Mouse (Mus musculus): ENCODE measurements around the gene Aldh6a1. TPM values are rescaled to one million over a fixed set of nuclear protein-coding genes. Genes with fewer than 3 reads are reported as not detected.

Gene Aldh6a1
- total RNA-seq (2021): 100 to 1,000 TPM; 208 to 210 TPM

GRCm38 (mm10) chr12:84450718-84451646 lies at the start of gene Aldh6a1, which contains the start of gene Lin52:
TSS of gene Aldh6a1 (minus strand) at chr12:84451004.
TSS of gene Lin52 (plus strand) at chr12:84451422.
- peak; percentile 91 to 94 for DNase-seq
- intact Hi-C loops (cut with DNase I): loop anchor here (2.0 to 5.0 kb wide), 2 partner anchors 34 to 164 kb away; partner anchors contain the start of genes Ptgr2 and Rnf113a2

DNA sequence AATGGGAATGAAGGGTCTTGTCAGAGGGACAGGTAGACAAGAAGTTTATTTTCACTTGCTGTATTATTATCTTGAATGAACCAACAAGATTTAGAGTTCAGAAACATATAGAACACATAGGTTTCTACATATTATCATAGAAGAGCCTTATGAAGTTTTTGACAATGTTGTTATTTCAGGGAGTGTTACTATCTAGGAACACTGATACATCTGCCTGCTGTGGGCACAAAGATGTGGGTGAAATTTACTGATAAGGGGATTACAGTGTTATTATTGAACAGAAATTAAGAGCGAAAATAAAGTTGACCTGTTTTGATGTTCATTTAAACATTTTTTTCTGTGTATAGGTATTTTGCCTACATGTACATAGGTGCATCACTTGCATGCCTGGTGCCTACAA lies 46.0 kb upstream of the Aldh6a1 start:
- intact Hi-C loops (cut with DNase I): no loop called here
- no peak for DNase-seq

- peak; percentile 5 to 15 for DNase-seq
- intact Hi-C loops (cut with DNase I): no loop called here
These were observed 36.7 kb upstream of the Aldh6a1 start for GRCm38 (mm10) chr12:84487324-84488056.

DNA sequence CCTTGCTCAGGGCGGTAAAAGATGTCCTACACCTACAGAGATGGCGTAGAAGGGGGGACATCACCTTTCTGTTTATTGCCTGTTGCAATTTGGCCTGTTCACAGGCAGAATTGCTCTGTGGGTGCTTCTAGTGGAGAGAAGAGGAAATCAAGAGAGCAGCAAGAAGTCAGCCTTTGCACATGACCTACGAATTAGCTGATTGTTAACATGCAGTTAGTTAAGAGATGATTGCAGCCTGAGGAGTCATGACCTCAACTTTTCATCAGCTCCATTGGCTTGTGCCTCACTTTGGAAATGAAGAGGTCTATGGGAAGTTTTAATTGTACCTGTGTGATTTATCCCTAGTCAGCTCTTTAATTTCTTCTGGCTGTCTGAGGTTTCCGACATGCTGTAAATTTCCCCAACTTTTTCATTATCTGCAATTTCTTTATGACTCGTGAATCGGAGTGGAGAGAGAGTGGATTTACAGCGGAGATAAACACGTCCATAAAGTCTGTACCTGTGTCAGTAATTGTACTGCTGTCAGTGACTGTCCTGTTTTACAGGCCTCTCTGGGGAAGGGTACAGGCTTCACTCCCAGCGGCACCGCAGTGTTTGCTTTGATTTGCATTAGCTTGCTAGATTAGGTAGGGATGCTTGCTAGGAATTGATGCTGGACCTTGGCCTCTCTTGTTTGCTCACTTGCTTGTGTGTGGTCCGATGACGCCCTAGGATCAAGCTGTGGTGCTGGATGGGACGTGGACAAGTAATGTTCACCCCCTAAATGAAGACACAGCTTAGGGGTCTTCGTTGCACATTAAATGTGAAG lies 32.2 kb upstream of the Aldh6a1 start:
- intact Hi-C loops (cut with DNase I): no loop called here
- no peak for DNase-seq

DNA sequence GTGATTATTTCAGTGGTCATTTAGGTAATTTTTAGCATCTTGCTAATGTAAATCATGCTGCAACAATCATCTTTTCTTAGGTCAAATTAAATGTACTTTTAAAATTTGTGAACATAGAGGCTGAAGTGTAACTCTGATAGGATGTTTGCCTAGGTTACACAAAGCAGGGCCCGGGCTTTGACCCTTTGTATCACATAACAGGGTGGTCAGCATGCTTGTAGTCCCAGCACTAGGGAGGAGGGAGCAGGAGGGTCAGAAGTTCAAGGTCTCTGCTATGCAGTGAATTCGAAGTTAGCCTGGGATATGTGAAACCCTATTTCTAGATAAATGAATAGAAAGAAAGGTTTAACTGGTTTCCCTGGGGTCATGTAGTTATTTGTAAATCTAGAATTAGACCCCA lies 30.4 kb upstream of the Aldh6a1 start:
- no peak for DNase-seq
- intact Hi-C loops (cut with DNase I): no loop called here

- intact Hi-C loops (cut with DNase I): no loop called here
- DNase-seq: no peak
These were observed 28.1 kb upstream of the Aldh6a1 start for GRCm38 (mm10) chr12:84478937-84479336.

GRCm38 (mm10) chr12:84468701-84469100 lies 17.9 kb upstream of the Aldh6a1 start:
- intact Hi-C loops (cut with DNase I): loop anchor here (1.0 to 5.0 kb wide), 2 partner anchors 79 to 121 kb away; no protein-coding TSS in a partner anchor
- DNase-seq: no peak

DNA sequence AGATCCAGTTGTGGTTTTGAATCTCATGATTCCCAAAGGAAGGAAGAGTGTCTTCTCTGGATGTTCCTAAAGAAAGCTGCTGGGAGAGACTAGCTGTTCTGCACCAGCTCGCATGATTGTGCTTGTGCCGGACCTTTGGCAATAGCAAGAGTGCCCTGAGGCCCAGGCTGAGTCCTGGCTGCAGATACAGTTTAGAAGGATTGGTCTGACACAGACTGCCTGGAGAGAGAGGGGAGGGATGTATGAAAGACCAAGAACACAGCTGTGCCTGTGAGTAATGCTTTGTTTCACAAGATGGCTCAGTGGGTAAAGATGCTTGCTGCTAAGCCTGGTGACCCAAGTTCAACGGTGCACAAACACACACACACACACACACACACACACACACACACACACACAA lies 12.1 kb upstream of the Aldh6a1 start:
- intact Hi-C loops (cut with DNase I): no loop called here
- no peak for DNase-seq

DNA sequence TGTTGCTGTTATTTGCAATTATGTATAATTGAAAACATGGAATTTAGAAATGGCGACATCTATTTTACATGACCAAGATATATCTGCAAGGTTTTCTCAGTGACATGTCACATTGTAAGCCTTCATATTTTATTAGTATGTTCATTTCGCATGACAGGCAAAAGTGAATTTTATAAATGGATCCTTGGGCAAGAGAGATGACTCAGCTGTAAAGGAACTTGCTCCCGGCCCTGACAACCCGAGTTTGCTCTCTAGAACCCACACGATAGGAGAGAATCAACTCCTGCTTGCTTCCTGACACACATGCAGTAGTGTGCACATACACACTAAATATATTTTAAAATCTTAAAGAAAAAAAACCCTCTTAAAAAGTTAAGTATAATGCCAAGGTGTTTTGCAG lies 10.6 kb upstream of the Aldh6a1 start:
- intact Hi-C loops (cut with DNase I): no loop called here
- DNase-seq: no peak

DNA sequence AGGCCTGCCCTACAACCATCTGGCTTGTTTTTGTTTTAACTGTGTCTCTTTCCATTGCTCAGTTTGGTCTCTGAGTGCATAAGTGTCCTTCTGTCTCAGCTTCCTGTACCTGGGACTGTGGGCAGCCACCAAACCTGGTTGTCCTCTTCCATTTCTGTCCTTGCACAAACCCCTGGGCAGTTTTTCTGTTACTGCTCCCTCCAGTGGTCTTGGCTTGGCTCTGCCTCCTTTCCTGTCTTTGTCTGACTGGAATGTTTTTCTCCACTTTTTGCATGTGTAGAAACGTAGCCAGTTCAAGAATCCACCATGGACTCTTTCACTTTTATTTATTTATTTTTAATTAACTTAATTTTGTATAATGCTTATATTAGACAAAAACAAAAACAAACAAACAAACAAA lies 9.0 kb upstream of the Aldh6a1 start:
- intact Hi-C loops (cut with DNase I): no loop called here
- no peak for DNase-seq

GRCm38 (mm10) chr12:84456911-84457310 lies 6.1 kb upstream of the Aldh6a1 start:
- intact Hi-C loops (cut with DNase I): no loop called here
- no peak for DNase-seq

DNA sequence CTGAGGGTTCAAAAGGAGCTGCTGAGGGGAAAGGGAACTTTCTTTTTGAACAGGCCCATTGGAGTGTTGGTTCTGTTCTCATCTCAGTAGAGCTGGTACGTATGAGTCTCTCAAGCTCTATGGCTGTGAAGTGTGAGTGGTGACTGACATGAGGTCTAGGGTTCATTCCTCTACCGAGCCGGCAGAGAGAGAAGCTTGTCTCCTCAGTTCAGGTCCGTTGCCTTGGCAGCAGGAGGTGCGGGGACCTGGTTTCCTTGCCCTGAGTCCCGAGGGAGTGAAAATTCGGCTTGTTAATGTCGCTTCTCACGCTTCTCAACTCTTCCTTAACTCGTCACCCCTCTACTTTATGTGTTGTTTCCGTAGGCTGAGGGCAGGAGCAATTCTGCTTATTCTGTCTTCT lies 997 bp upstream of the Aldh6a1 start:
- intact Hi-C loops (cut with DNase I): loop anchor here (2.0 to 5.0 kb wide), 2 partner anchors 35 to 164 kb away; partner anchors contain the start of genes Ptgr2 and Rnf113a2
- DNase-seq: no peak

DNA sequence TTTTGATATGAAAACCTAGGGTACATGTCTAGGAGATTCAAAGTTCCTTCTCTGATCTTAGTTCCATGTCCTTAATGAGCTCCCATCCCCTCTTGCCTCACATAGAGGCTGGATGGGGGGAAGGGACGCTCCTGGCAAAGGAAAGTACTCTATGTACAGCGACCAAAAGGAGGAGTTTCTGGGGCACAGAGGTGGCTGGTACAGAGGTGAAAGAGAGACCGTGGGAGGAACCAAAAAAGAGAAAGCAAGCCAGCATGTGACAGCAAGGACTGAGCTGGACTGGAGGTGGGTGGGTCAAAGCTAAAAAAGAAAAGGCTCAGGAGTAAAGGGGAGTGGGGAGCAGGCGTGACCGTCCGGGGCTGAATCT lies 470 bp downstream of the Aldh6a1 start:
- no peak for DNase-seq
- intact Hi-C loops (cut with DNase I): loop anchor here (2.0 to 5.0 kb wide), 2 partner anchors 34 to 163 kb away; partner anchors contain the start of genes Ptgr2 and Rnf113a2

DNA sequence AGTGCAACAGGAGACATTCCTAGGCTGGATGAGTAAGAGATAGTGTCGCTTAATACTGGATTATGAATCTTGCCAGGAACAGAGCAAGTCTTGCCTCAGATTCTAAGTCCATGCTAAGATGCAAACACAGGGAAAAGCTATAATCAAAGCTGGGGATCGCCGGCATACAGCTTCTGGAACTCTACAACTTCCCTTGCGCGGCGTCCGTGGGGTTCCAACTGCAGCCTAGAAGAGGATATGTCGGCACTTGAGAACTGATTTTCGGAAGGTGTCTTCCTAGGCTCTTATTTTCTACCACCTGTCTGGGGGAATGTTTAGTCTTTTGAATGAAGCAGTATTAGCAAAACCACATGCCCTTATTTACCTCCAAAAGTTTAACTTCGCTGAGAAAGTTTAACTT lies 917 bp downstream of the Aldh6a1 start:
- no peak for DNase-seq
- intact Hi-C loops (cut with DNase I): loop anchor here (2.0 to 5.0 kb wide), 3 partner anchors 33 to 163 kb away; partner anchors contain the start of genes Coq6, Fam161b, Ptgr2 and Rnf113a2

GRCm38 (mm10) chr12:84448181-84448580 lies 2.6 kb downstream of the Aldh6a1 start:
- no peak for DNase-seq
- intact Hi-C loops (cut with DNase I): loop anchor here (5.0 kb wide), 1 partner anchor 86 kb away; the partner anchor contains the start of genes Coq6 and Fam161b

DNA sequence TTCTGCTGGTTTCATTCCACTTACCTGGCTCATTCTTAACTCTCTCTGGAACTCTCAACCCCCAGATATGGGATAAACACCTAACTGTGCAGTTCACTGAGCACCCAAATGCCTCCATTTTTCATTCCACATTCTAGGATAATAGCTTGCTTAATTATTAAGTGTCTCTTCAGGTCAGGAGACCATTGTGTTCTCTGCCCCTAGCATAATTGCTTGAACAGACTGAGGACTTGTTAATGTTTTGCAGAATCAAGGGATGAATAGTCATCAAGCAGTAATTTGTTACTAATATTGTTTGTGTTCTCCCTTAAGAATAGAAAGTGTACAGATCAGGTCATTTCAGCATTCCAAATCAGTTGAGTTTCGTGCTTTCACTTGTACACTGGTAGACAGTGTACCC lies 3.4 kb downstream of the Aldh6a1 start:
- intact Hi-C loops (cut with DNase I): loop anchor here (5.0 kb wide), 1 partner anchor 85 kb away; the partner anchor contains the start of genes Coq6 and Fam161b
- DNase-seq: no peak

GRCm38 (mm10) chr12:84442526-84442925 lies 8.3 kb downstream of the Aldh6a1 start:
- intact Hi-C loops (cut with DNase I): no loop called here
- DNase-seq: no peak

- intact Hi-C loops (cut with DNase I): no loop called here
- no peak for DNase-seq
These were observed 12.1 kb downstream of the Aldh6a1 start for GRCm38 (mm10) chr12:84438697-84439096.

- intact Hi-C loops (cut with DNase I): no loop called here
- DNase-seq: no peak
These were observed 21.0 kb downstream of the Aldh6a1 start for GRCm38 (mm10) chr12:84429825-84430224.

- intact Hi-C loops (cut with DNase I): no loop called here
- no peak for DNase-seq
These were observed 26.8 kb downstream of the Aldh6a1 start for GRCm38 (mm10) chr12:84423990-84424389.

All from heart, postnatal 36 days (tissue).